Mouse (Mus musculus): ENCODE measurements around the gene Ank2. TPM values are rescaled to one million over a fixed set of nuclear protein-coding genes. Genes with fewer than 3 reads are reported as not detected.

Ank2 gene
- polyA plus RNA-seq, 1 experiment from 2014 or later: 5.1 TPM

DNA sequence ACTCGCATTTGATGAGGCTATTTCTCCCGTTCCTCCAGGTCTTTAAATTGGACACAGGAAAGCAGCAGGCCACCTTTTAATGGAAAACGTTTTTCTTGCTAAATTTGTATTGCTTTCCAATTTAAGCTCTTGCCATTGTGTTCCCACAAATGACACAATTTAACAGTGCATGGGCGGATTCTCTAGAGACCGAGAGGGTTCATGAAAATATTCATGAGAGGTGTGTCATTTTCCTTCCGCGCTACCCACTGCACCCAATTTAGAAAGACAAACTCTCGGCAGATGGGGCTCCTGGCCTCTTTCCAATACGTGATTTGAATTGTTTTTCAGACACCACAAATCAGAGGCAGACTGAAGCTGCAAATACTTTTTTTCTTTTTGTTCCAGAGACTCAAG lies 205.7 kb downstream of the Ank2 start:
- Histone ChIP-seq H3K27ac (ENCODE audit: low read depth) (no peak overlapping the region), H3K9ac (replicated peaks) (no peak overlapping the region), H3K4me1 (ENCODE audit: insufficient read depth) (no peaks in the 10 kb centered on the region), H3K27me3 (ENCODE audit: insufficient read depth, low read length) (no peaks in the 10 kb centered on the region), H3K36me3 (replicated peaks; ENCODE audit: insufficient read depth, low read length) (no peaks in the 10 kb centered on the region), H3K4me3 (ENCODE audit: low read depth, low read length) (no peak overlapping the region), H3K4me2 (ENCODE audit: low read depth, low read length) (no peak overlapping the region), H3K9me3 (ENCODE audit: low read length) (no peaks in the 10 kb centered on the region)
- ATAC-seq (no peak), DNase-seq (no peak)
- no peak for TF ChIP-seq CTCF (IDR thresholded peaks at IDR 0.05; ENCODE audit: low read depth)
- no peak for TF ChIP-seq EP300 (IDR thresholded peaks at IDR 0.05; ENCODE audit: low read depth)
- 82% methylated on average over 9 of the region's 9 CpGs for WGBS (ENCODE audit: insufficient replicate concordance)

DNA sequence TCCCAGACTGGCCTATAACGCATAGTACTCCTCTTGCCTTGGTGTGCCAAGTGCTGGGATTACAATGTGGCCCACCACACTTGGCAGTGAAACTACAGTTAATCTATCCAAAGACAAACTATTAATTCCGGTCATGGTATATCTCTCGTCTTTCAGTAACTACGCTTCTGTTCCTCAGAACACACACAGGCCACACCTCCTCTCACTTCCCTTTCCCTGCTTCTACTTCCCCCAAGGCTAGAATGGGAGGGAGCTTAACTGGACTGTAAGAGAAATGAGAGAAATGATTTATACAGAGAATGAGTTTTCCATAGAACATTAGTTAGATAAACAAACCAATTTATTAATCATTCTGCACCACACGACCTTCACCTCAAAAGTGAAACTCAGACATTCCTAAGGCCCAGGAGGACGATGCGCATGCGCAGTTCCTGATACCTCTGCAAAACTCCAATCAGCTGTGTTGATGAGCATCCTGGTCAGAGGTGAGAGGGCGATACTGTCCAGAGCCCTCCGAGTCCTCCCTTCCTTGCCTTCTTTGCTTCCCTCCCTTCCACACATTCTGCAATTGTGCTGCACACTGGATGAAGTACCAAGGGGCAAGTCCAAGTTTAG lies 206.2 kb downstream of the Ank2 start:
- Histone ChIP-seq H3K4me2 (ENCODE audit: low read depth, low read length) (no peak overlapping the region), H3K9ac (replicated peaks) (no peak overlapping the region), H3K27me3 (ENCODE audit: insufficient read depth, low read length) (no peaks in the 10 kb centered on the region), H3K9me3 (ENCODE audit: low read length) (no peaks in the 10 kb centered on the region), H3K27ac (ENCODE audit: low read depth) (no peak overlapping the region), H3K4me3 (ENCODE audit: low read depth, low read length) (no peak overlapping the region), H3K36me3 (replicated peaks; ENCODE audit: insufficient read depth, low read length) (no peaks in the 10 kb centered on the region), H3K4me1 (ENCODE audit: insufficient read depth) (no peaks in the 10 kb centered on the region)
- TF ChIP-seq CTCF (IDR thresholded peaks at IDR 0.05; ENCODE audit: low read depth) (no peak), EP300 (IDR thresholded peaks at IDR 0.05; ENCODE audit: low read depth) (no peak)
- WGBS (ENCODE audit: insufficient replicate concordance): 81% methylated on average over 10 of the region's 10 CpGs
- DNase-seq: no peak
- no peak for ATAC-seq

DNA sequence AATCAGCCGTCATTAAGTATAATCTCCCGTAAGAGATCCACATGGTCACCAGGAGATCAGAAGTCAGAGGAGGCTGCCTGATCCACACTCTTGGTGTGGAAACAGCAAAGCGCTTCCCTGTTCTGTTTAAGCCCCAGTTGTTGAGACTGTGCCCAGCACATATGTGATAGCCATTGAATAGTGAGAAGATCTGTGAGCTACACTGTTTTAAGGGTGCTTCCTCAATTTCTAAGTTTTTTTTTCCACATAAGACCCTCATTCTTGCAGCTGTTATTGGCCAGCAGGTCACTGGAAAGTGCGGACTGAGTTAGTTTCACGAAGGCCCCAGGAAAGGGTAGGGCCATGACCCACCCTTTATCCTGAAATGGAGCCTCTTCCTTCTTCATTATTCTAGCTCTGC lies 216.9 kb downstream of the Ank2 start:
- Histone ChIP-seq H3K27ac (ENCODE audit: low read depth) (no peak overlapping the region), H3K4me3 (ENCODE audit: low read depth, low read length) (no peak overlapping the region), H3K27me3 (ENCODE audit: insufficient read depth, low read length) (no peaks in the 10 kb centered on the region), H3K4me2 (ENCODE audit: low read depth, low read length) (no peak overlapping the region), H3K9me3 (ENCODE audit: low read length) (no peaks in the 10 kb centered on the region), H3K9ac (replicated peaks) (no peak overlapping the region), H3K36me3 (replicated peaks; ENCODE audit: insufficient read depth, low read length) (no peaks in the 10 kb centered on the region), H3K4me1 (ENCODE audit: insufficient read depth) (no peaks in the 10 kb centered on the region)
- DNase-seq (no peak), ATAC-seq (no peak)
- no peak for TF ChIP-seq EP300 (IDR thresholded peaks at IDR 0.05; ENCODE audit: low read depth)
- TF ChIP-seq CTCF (IDR thresholded peaks at IDR 0.05; ENCODE audit: low read depth): no peak
- 70% methylated on average over 5 of the region's 5 CpGs for WGBS (ENCODE audit: insufficient replicate concordance)

DNA sequence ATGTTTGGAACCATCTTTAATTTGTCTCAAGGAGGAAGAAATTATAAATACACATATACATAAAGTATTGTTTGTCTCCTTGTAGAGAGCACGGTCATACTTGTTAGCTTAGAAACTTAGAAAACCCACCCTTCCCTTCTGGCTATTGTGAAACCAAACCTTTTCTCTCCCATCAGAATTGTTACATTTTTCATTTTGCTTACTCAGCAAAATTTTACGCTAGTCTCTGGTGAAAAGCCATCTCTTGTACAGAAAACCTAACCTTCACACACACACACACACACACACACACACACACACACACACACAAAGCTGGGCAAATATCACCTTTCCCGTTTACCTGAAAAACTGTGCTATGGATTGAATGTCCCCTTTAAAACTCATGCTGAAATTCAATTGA lies 217.8 kb downstream of the Ank2 start:
- H3K27me3 ChIP-seq (ENCODE audit: insufficient read depth, low read length): no peaks in the 10 kb centered on the region
- DNase-seq: no peak
- H3K4me2 ChIP-seq (ENCODE audit: low read depth, low read length): no peak overlapping the region
- H3K4me3 ChIP-seq (ENCODE audit: low read depth, low read length): no peak overlapping the region
- TF ChIP-seq EP300 (IDR thresholded peaks at IDR 0.05; ENCODE audit: low read depth): no peak
- no peak for TF ChIP-seq CTCF (IDR thresholded peaks at IDR 0.05; ENCODE audit: low read depth)
- no peaks in the 10 kb centered on the region for H3K36me3 ChIP-seq (replicated peaks; ENCODE audit: insufficient read depth, low read length)
- WGBS (ENCODE audit: insufficient replicate concordance): 84% methylated on average over 3 of the region's 3 CpGs
- no peak for ATAC-seq
- H3K27ac ChIP-seq (ENCODE audit: low read depth): no peak overlapping the region
- no peaks in the 10 kb centered on the region for H3K9me3 ChIP-seq (ENCODE audit: low read length)
- H3K4me1 ChIP-seq (ENCODE audit: insufficient read depth): no peaks in the 10 kb centered on the region
- no peak overlapping the region for H3K9ac ChIP-seq (replicated peaks)

DNA sequence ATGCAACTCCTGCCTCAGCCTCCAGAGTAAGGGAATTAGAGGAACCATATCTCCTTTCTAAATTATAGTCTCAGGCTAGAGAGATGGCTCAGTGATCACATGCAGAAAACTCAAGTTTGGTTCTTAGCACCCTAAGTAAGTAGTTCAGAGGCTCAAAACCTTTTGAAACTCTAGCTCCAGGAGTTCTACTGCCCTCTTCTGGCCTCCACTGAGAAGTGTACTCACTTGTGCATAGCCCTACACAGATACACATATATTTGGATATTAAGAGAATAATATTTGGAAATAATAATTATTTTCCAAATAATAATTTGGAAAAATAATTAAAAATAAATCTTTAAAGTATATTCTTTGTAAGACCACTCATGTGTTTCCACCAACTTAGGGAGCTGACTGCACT lies 218.8 kb downstream of the Ank2 start:
- H3K27ac ChIP-seq (ENCODE audit: low read depth): no peak overlapping the region
- no peaks in the 10 kb centered on the region for H3K4me1 ChIP-seq (ENCODE audit: insufficient read depth)
- H3K27me3 ChIP-seq (ENCODE audit: insufficient read depth, low read length): no peaks in the 10 kb centered on the region
- no peaks in the 10 kb centered on the region for H3K9me3 ChIP-seq (ENCODE audit: low read length)
- no peak overlapping the region for H3K4me2 ChIP-seq (ENCODE audit: low read depth, low read length)
- H3K36me3 ChIP-seq (replicated peaks; ENCODE audit: insufficient read depth, low read length): no peaks in the 10 kb centered on the region
- no peak overlapping the region for H3K9ac ChIP-seq (replicated peaks)
- DNase-seq: no peak
- TF ChIP-seq CTCF (IDR thresholded peaks at IDR 0.05; ENCODE audit: low read depth) (no peak), EP300 (IDR thresholded peaks at IDR 0.05; ENCODE audit: low read depth) (no peak)
- H3K4me3 ChIP-seq (ENCODE audit: low read depth, low read length): no peak overlapping the region
- ATAC-seq: no peak

DNA sequence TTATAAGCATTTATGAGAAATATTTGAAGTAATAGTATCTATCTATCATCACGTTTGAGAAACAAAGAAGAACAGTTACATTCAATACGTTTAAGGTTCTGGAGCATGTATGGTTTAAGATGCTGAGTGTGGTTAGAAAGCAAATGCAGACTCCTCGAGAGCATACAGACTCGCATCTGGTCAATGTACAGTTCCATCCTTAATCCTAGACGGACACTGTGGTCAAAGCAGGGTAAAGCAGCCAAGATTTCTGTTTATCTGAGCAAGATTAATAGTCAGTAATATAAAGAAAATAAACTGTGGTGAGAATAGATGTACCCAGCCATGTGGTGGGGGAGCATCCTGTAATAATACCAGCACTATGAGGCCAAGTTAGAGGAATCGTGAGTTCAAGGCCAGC lies 223.2 kb downstream of the Ank2 start:
- no peaks in the 10 kb centered on the region for H3K36me3 ChIP-seq (replicated peaks; ENCODE audit: insufficient read depth, low read length)
- H3K4me2 ChIP-seq (ENCODE audit: low read depth, low read length): no peak overlapping the region
- no peaks in the 10 kb centered on the region for H3K4me1 ChIP-seq (ENCODE audit: insufficient read depth)
- 73% methylated on average over 6 of the region's 6 CpGs for WGBS (ENCODE audit: insufficient replicate concordance)
- no peak overlapping the region for H3K4me3 ChIP-seq (ENCODE audit: low read depth, low read length)
- no peaks in the 10 kb centered on the region for H3K9me3 ChIP-seq (ENCODE audit: low read length)
- TF ChIP-seq EP300 (IDR thresholded peaks at IDR 0.05; ENCODE audit: low read depth) (no peak), CTCF (IDR thresholded peaks at IDR 0.05; ENCODE audit: low read depth) (no peak)
- ATAC-seq: no peak
- H3K9ac ChIP-seq (replicated peaks): no peak overlapping the region
- no peak overlapping the region for H3K27ac ChIP-seq (ENCODE audit: low read depth)
- no peak for DNase-seq
- H3K27me3 ChIP-seq (ENCODE audit: insufficient read depth, low read length): no peaks in the 10 kb centered on the region

DNA sequence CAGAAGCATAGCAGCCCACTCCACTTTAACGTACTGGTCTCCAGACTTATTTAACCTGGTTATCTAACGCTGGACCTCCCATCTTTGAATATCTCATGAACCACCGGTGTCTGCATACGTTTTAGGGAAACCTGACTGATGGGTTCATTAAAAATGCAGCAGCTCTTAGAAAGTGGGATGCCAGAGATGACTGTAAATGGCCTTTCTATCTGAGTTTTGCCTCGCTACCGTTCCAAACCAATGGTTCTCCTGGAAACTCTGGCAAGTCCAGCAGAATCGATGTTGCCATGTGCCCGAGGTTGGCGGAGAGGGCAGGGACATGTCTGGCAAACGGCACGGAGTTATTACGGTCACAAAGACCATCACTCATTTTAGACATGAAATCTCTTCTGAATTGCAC lies 226.3 kb downstream of the Ank2 start:
- Histone ChIP-seq H3K4me2 (ENCODE audit: low read depth, low read length) (no peak overlapping the region), H3K27me3 (ENCODE audit: insufficient read depth, low read length) (no peaks in the 10 kb centered on the region), H3K36me3 (replicated peaks; ENCODE audit: insufficient read depth, low read length) (no peaks in the 10 kb centered on the region), H3K27ac (ENCODE audit: low read depth) (no peak overlapping the region), H3K4me1 (ENCODE audit: insufficient read depth) (no peaks in the 10 kb centered on the region), H3K9me3 (ENCODE audit: low read length) (no peaks in the 10 kb centered on the region), H3K9ac (replicated peaks) (no peak overlapping the region), H3K4me3 (ENCODE audit: low read depth, low read length) (no peak overlapping the region)
- DNase-seq (no peak), ATAC-seq (no peak)
- 81% methylated on average over 12 of the region's 12 CpGs for WGBS (ENCODE audit: insufficient replicate concordance)
- TF ChIP-seq EP300 (IDR thresholded peaks at IDR 0.05; ENCODE audit: low read depth) (no peak), CTCF (IDR thresholded peaks at IDR 0.05; ENCODE audit: low read depth) (no peak)

All from liver, postnatal 0 days (tissue).